Mouse (Mus musculus) thymus, postnatal 4 days (tissue): ENCODE measurements at regions not wholly inside any gene's neighbourhood (a gene's known extent, or its start where the extent isn't known, plus 50 kb on each side); places are given as distances from the start of the nearest gene placed in this dataset.

ENCODE experiments used
- DNase-seq: peaks from one replicate; pipeline ENCODE4 v3.0.0; 2021

- no peak for DNase-seq
Observed at GRCm38 (mm10) chr13:80611937-80612336, 271.2 kb upstream of the Arrdc3 start.

- no peak for DNase-seq
Observed at GRCm38 (mm10) chr13:80613167-80613883, 269.9 kb upstream of the Arrdc3 start.

GRCm38 (mm10) chr13:80613884-80614247 is 269.3 kb upstream of the Arrdc3 start:
- no peak for DNase-seq

- DNase-seq, result no peak
Observed at GRCm38 (mm10) chr13:80614971-80615370, 268.2 kb upstream of the Arrdc3 start.

- DNase-seq, result no peak
Observed at GRCm38 (mm10) chr13:80623005-80623404, 260.2 kb upstream of the Arrdc3 start.

- DNase-seq, result no peak
Observed at GRCm38 (mm10) chr13:80641334-80641733, 241.8 kb upstream of the Arrdc3 start.

GRCm38 (mm10) chr13:80647578-80647977 is 235.6 kb upstream of the Arrdc3 start:
- DNase-seq, result no peak

- DNase-seq, result no peak
Observed at GRCm38 (mm10) chr13:80652967-80653539, 230.1 kb upstream of the Arrdc3 start.

GRCm38 (mm10) chr13:80666186-80666713 is 216.9 kb upstream of the Arrdc3 start:
- no peak for DNase-seq

GRCm38 (mm10) chr13:80689871-80690270 is 193.3 kb upstream of the Arrdc3 start:
- no peak for DNase-seq

GRCm38 (mm10) chr13:80690654-80691386 is 192.4 kb upstream of the Arrdc3 start:
- no peak for DNase-seq

GRCm38 (mm10) chr13:80695549-80696150 is 187.5 kb upstream of the Arrdc3 start:
- no peak for DNase-seq

GRCm38 (mm10) chr13:80709531-80710306 is 173.5 kb upstream of the Arrdc3 start:
- no peak for DNase-seq

GRCm38 (mm10) chr13:80719313-80719712 is 163.9 kb upstream of the Arrdc3 start:
- DNase-seq, result no peak

GRCm38 (mm10) chr13:80723215-80724006 is 159.8 kb upstream of the Arrdc3 start:
- DNase-seq, result no peak

GRCm38 (mm10) chr13:80729202-80729601 is 154.0 kb upstream of the Arrdc3 start:
- no peak for DNase-seq

- DNase-seq, result no peak
Observed at GRCm38 (mm10) chr13:80745991-80746390, 137.2 kb upstream of the Arrdc3 start.

GRCm38 (mm10) chr13:80747022-80747421 is 136.2 kb upstream of the Arrdc3 start:
- peak; percentile 8 for DNase-seq
